Mouse (Mus musculus): ENCODE data around the gene Kcnj6.
A peak's percentile ranks its signal among the peaks of the same experiment; 100 is the strongest.

The Kcnj6 gene

DNA sequence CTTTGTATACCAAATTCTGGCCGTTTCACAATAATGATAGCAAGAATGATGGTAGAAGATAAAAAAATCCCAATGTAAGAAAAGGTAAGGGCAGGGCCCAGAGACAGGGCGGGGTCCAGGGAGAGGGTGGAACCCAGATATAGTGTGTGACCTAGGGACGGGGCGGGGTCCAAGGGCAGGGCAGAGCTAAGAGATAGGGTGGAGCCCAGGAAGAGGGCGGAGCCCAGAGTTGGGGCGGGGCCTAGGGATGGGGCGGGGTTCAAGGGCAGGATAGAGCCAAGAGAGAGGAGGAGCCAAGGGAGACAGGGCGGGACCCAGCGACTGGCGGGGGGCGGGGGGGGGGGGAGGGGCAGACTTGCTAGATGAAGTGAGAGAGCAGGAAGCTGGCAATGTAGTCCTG lies 236.8 kb downstream of the Kcnj6 start:
- no peak for DNase-seq

DNA sequence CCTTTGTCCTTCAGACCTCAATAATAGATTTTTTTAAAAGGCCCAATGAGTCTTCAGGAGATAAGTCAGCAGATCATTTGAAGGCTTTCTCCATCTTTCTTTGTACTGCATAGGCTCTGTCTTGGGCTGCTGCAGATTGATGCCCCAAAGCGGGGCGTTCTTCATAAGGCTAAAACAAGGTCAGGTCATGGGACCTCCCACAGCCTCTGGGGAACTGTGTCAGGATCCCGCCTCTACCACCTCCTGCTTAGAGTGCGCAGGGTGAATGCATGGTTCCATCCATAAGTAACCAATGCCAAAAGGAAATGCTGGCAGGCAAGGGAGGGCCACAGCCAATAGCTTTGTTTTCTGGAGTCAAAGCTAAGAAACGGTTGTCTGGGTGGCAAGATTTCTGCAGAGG lies 237.7 kb downstream of the Kcnj6 start:
- DNase-seq: no peak

DNA sequence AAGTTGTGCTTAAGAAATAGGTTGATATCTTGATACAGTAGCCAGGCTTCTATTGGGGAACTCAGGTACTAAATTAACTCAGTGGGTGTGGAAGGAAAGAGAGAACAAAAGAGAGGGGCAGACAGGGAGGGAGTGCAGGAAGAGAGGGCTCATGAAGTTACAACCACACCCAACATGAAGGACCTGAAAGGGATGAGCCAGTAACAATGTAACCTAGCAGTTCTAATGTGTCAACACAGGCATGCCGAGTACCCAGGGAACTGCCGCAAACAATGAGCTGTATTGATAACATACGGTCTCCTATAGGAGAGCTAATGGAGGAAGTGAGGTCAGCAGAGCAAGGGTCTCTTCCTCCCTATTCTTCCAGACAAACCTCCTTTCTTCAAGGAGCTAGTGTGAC lies 238.9 kb downstream of the Kcnj6 start:
- no peak for DNase-seq

DNA sequence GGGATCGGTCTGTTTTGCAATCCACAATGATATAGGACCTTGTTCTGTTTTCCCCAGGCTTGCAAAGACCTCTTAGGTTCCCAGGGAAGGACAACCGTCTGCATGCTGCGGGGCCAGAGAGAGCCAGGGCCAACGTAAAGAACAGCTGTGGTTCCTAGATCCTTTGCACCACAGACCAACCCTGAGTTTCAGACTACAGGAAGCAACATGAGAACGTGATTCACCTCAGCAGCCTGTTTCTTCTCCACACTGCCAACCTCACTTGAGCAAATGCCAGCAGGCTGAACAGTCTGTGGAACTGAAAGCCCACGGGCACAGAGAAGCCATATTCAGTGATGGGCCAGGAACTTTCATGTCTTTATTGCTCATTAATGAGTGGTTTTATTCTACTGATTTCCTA lies 241.1 kb downstream of the Kcnj6 start:
- no peak for DNase-seq

DNA sequence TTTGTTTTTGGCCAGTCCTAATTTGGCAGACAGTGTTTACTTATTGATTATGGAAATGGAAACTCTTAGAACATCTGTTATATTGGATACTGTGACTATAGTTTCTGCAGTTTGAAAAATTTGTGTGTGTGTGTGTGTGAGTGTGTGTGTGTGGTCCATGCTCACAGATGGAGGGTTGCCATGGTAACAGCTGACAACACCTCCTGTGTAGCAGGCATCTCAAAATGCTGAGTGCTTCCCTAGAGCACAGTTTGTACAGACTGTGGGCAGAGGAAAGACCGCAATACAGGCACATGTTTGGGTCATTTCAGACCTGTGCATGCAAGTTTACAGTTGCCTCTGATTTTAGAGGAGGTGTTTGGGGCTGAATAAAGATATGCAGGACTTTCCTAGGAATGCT lies 244.0 kb downstream of the Kcnj6 start:
- DNase-seq: no peak

DNA sequence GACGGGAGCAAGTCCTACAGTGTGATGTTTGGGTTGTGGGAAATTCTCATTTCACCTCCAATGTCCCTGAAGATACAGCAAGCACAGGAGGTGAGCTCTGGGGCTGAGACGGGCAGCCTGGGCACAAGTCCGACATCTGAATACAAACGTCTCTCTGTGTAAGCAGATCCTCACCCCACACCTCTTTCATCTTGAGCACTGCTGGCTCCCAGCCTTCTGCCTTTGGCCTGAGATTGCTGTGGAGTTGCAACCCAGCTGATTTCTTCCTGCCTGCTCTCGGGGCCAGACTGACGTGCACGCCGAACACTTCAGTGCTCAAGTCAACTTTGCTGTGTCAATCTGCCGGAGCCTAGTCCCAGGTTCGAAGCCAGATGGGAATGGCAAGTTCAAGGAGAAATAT lies 244.7 kb downstream of the Kcnj6 start:
- peak; percentile 39 for DNase-seq

DNA sequence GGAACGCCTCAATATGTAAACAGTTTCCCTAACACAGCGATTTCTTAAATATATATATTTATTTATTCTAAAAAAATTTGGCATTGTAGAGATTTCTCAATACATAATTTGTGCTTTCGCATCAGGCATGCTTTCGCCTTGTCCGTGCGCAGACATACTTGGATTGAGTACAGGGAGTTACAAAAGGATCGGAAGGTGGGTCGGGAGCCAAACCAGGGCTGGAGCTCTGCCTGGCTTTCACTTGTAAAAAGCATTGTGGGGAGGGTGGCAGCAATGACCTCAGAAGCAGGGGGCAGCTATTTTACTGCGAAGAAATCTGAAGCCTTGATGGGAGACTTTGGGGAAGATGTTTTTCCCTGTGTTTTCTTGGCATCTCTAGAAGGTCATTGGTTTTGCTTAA lies 252.5 kb downstream of the Kcnj6 start:
- peak; percentile 41 for DNase-seq

DNA sequence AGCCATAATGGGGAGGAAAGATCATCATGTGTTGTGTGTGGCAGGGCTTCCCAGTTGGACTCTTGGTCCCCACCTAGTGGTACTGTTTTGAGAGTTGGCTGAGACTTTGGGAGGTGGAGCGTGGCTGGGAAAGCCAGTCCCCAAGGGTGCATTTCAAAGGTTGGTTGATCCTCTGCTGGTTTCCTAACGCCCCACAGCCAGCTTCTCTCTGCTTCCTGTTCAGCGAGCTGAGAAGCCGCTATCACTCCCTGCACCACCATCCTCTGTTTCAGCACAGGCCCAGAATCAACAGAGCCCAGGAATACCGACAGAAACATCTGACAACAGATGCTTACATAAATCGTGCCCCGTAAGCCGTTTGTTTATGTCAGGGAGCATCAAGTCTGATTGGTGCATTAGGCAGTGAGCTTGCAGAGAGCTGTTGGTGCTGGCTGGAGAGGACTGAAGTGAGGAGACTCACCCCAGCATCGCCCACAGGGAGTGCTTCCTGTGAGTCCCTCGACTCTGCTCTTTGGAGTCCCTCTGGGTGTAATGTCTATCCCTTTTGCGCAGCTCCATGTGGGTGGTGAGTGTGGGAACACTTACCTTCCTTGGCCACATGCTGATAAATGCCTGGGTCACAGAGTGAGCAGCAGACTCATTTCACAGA lies 253.5 kb downstream of the Kcnj6 start:
- DNase-seq: peak; percentile 54

DNA sequence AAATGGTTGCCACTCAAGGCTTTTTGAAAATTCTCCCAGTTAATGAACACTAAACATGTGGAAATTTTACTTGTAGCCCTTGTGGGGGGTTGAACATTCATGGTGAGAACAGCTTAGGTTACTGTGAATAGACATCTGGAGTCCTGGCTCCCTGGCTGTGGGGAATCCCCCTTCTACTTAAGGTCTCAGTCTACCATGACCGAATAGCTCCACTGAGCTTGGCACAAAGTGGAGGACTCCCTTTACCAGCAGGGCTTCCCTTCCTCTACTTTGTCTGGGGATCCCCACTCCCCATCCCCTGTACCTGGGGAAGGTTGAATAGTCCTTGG lies 260.2 kb downstream of the Kcnj6 start:
- no peak for DNase-seq

DNA sequence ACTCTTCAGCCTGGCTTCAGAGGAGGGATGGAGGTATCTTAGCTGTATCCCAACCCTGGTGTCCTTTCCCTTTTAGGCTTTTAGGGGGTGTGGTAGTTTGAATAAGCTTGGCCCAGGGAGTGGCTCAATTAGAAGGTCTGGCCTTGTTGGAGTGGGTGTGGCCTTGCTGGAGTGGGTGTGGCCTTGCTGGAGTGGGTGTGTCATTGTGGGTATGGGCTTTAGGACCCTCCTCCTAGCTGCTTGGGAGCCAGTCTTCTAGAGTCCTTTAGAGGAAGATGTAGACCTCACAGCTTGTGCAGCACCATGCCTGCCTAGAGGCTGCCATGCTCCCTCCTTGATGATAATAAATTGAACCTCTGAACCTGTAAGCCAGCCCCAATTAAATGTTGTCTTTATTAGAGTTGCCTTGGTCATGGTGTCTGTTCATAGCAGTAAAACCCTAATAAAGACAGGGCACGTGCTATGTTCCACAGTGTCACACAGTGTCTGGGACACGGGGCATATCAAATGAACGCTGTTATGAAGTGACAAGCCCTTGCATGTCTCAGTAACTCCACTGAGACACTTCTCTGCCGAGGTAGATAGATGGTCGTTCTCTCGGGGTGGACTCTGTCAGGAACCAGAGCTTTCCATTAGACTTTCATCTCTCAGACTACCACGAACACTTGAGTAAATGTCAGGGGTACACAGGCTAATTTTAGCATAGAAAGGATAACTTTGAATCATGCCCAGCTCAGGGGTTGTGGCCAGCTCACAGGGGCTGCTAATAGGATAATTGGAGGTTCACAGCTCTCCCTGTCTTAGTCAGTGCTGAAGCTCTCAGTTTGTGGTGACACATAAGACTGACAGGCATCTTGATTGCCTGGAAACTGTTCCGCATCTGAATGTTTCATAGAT lies 260.8 kb downstream of the Kcnj6 start:
- no peak for DNase-seq

DNA sequence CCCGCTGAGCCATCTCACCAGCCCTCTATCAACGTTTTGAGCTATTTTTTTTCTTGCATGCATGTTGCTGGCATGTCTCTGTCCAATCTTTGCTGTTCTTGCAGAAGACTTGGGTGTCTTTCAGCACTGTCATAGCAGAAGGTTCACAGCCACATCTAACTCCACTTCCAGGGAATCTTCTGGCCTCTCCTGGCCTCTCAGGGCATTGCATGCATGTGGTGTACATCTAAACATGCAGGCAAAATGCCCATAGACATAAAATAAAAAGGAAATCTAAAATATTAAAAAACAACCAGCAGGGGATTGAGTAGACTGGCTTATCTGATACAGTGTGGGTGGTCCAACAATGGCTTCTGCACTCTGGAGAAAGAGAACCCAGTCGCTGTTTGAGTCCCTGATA lies 262.0 kb downstream of the Kcnj6 start:
- no peak for DNase-seq

DNA sequence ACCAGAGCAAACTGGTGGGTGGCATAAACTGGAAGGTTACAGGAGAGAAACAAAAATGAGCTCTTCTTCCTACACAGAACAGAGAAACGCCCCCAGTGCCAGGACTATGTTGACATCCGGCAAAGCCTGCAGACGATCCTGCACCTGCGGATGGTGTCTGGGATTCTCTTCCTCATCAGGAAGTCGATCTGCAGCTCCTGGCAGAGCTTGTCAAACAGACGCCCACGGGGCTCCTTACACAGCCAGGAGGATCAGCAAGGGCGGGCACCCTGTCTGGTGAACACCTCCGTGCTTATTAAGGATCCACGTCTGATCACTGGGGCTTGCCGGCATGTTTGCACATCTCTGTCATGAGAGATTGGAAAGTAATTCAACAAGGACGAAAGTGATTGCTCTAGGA lies 266.5 kb downstream of the Kcnj6 start:
- no peak for DNase-seq

DNA sequence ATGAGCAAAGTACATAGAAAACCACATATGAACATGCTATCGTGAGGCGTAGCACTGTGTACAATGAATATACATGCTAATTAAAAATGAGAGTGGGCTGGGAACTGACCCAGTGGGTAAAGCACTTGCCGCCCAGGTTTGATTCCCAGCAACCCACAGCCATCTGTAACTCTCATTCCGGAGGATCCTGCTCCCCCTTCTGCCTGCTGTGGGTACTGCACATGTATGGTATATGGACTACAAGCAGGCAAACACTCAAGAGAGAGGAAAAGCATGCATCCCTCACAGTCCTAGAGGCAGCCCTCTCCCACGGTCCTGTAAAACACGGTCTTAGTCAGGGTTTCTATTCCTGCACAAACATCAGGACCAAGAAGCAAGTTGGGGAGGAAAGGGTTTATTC lies 268.3 kb downstream of the Kcnj6 start:
- DNase-seq: no peak

DNA sequence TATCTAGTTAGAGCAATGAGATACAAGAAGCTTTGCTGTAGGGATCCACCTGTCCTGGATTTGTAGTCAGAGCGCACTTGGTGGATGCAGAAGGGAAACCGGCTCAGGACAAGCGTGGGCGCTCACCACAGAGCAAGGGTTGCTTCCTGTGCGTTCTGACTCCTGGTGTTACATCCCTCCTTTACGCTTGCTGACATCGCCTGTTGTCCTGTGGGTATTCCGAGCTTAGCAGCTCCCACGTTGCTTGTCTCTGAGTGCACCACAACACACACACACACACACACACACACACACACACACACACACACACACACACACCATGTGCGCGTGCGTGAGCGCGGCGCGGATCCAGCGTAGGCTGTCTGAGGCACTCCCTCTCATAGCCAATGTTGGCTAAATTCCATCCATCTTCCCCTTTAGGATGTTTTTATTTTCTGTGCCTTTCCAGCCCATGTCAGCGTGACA lies 272.7 kb downstream of the Kcnj6 start:
- DNase-seq: peak; percentile 18

DNA sequence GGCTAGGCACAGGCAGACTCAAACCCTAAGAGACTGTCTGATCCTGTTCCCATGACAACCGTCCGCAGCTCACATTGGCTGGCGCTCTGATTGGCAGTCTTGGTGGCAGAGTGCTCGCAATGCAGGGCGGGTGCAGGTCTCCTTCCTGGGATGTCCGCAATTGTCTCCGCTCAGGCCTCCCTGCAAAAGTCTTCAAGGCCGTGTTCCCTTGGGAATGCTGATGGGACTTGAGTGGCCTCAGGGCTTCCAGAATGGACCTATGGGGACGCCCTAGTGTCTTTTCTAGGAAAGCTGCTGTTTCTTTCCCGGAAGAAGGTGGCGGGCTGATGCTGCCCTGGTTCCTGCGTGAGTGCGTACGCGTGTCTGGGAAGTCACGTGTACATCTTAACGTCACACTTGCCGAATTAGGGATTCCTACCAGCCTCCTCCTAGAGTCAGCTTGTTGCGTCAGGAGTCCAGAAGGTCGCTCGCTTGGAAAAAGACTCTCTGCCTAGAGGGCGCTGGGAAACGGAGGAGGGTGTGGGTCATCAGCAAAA lies 273.4 kb downstream of the Kcnj6 start:
- peak; percentile 87 for DNase-seq

DNA sequence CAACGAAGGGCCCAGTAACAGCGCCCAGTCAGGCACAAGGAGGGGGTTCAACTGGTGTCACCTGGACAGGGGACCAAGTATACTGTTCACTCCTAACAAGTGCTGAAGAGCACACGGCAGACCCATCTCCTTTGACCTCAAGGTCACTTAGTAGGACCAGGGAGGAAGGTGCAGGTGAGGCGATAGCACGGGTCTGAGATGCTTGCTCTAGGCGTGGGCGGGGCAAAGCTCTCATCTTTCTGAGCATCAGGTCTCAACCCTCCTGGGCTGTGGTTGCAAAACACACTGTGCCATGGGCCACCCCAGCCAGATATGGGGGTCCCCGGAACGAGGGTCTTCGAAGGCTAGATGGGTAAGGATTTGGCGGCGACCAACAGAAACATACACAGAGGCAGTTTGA lies 274.6 kb downstream of the Kcnj6 start:
- no peak for DNase-seq

DNA sequence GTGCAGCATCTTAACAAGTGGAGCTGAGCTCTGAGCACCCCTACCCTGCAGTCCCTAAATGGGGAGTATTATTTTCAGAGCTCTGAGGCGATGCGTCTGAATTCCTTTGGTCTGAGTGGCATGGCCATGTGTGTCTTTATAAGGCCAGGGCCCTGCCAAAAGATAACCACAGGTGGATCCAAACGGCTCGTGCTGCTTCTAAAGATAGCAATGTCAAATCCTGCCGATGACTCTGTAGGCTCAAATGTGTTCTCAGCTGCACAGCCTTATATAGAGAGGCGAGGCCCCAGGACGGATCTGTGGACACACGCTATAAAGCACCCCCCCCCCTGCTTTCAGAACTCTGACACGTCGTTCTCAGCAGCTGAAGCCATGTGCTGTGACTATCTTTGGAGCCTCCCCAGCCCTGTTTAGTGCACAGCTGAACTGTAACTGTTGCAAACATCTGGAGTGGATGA lies 275.9 kb downstream of the Kcnj6 start:
- DNase-seq: no peak

DNA sequence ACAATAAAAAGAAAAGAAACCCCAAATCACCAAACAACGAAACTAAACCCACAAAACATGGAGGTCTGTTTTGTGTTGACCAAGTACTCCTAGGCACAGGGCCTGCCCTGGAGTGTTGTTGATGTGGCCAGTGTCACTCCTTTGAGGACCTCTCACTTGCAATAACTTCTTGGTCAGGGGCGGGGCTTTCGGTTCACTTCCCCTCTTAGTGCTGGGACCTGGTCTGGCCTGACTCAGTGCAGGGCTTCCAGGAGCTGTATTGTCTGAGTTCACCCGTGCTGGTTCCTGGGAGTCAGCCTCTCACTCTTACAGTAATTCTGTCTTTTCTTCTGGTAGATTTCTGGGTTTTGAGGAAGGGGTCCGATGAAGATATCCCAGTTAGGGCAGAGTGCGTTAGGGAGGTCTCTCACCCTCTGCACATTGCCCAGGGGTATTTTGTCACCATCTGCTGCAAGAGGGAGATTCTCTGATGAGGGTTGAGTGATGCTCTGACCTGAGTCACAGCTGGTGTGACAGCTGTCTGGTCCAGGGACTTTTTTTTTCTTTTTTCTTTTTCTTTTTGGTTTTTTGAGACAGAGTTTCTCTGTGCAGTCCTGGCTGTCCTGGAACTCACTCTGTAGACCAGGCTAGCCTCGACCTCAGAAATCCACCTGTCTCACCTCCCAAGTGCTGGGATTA lies 276.9 kb downstream of the Kcnj6 start:
- peak; percentile 13 for DNase-seq

DNA sequence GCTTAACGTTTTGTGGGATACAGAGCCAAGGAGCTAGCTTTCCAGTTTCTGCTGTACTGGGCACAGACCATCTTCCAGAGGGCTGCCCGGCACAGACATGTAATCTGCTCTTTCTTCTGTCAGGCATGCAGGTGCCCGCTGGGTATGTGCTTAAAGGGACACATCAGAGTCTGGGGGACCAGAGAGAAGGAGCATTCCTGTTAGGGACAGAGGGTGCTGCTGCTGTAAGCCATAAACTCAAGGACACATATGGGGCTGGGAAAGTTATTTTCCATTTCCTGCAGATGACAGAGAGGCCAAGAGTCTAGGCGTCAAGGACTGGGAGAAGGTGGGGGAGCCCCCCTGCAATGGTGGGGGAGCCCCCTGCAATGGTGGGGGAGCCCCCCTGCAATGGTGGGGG lies 278.0 kb downstream of the Kcnj6 start:
- no peak for DNase-seq

DNA sequence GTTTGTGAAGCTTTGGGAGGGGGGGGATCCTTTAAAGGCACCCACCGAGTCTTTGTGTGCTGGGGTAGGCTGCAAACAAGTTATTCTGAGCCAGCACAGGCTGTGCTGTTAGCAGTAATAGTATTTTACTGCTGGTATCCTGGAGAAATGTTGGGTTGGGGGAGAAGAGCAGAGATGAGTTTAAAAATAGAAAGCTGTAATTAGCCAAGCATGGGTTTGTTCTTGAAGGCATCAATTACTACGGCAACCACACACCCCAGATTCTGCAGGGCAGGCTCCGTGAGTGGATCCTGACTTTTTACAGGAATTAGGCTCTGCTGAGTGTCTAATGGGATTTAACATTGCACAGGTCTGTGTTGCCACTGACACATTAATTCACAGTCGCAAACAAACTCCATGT lies 278.6 kb downstream of the Kcnj6 start:
- no peak for DNase-seq

DNA sequence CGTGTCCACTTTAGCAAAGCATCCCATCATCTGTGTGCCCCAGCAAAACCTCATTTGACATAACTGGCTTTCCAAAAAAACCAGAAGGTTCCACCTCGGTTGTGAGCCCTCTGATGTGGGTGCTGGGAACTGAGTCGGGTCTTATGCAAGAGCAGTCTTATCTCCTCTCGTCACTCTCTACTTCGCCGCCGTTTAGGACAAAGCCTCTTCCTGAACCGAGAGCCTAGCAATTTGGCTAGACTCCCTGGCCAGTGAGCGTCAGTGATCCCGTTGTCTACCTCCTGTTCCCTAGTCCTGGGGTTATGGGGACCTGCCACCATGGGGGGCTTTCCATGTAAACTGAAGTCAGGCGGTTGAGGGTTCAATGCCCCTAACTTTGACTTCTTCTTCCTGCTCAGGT lies 280.4 kb downstream of the Kcnj6 start:
- DNase-seq: no peak

DNA sequence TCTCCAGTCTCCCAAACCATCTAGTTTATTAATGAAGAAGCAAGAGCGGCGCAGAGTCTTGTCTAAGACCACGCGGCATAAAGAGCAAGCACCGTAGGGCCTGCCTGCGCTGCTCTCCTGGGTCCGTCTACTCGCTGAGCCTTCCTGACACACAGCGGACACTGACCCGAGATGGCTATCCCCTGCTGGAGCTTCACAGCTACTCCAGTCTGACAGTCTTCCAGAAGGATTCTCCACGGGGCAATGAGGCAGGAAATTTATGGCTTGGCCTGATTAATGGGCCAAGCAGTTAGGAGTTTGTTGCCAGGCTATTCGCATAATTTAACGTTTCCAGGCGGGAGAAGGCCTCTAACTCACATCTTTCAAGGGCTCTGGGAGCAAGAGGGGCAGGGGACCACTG lies 283.0 kb downstream of the Kcnj6 start:
- DNase-seq: no peak

DNA sequence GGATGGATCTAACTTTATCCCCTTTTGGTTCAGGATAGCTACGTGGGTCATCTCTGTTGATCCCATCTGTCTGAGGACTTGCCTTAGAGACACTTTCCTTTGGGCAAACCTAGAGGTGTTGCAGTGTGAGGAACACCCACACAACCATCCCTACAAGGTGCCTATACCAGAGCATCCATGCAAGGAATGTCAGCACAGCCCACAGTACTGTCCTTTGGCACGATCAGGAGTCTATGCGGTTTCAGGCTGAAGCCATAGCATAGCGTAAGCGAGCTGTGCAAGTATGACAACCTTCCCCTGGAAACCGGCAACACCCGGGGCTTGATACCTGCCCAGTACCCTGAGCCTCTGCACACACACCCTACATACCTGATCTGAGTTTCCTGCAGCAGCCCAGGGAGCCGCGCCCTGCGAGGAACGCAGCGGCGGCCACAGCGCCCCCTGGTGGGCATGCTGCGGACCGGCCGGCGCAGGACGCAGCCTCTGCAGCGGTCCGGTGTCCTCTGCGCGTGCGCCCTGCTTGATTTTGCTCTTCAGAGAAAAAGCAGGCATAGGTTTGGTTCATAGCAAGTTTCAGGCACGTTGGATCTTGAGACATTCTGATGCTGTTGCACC lies 283.9 kb downstream of the Kcnj6 start:
- peak; percentile 76 for DNase-seq
